Mouse (Mus musculus): ENCODE results near the gene Olfr490.

The Olfr490 gene

GRCm38 (mm10) chr7:108288834-108289233, at the start of gene Olfr490:
TSS of gene Olfr490 (minus strand) at chr7:108288934.
- DNase-seq (ENCODE audit: low spot score in 2 of 2) = no peak

- DNase-seq (ENCODE audit: low spot score in 2 of 2) = no peak
Measured at GRCm38 (mm10) chr7:108323574-108323973, 34.8 kb upstream of the Olfr490 start, which contains the start of gene Olfr492. TSS of gene Olfr492 (minus strand) at chr7:108323674.

- no peak for DNase-seq (ENCODE audit: low spot score in 2 of 2)
Measured at GRCm38 (mm10) chr7:108313151-108313550, 24.4 kb upstream of the Olfr490 start, which contains the start of gene Olfr491. TSS of gene Olfr491 (plus strand) at chr7:108313451.

- DNase-seq (ENCODE audit: low spot score in 2 of 2) = no peak
Measured at GRCm38 (mm10) chr7:108258247-108258646, 30.5 kb downstream of the Olfr490 start, which contains the start of gene Olfr488. TSS of gene Olfr488 (minus strand) at chr7:108258347.
